Mouse (Mus musculus) left cerebral cortex, adult 9 months (tissue): ENCODE measurements at regions not wholly inside any gene's neighbourhood (a gene's known extent, or its start where the extent isn't known, plus 50 kb on each side); places are given as distances from the start of the nearest gene placed in this dataset.

Experiments
- DNase-seq, 2 experiments: peaks; one replicate each; pipeline ENCODE4 v3.0.0; 2022; ENCODE audit warnings: low spot score in 2 of 2

- no peak for DNase-seq
Measured at GRCm38 (mm10) chr13:44502612-44503256, 226.5 kb upstream of the Jarid2 start.

- DNase-seq, result no peak
Measured at GRCm38 (mm10) chr13:44503257-44503950, 225.9 kb upstream of the Jarid2 start.

- DNase-seq, result no peak
Measured at GRCm38 (mm10) chr13:44504455-44504854, 224.8 kb upstream of the Jarid2 start.

- no peak for DNase-seq
Measured at GRCm38 (mm10) chr13:44506975-44507374, 222.3 kb upstream of the Jarid2 start.

GRCm38 (mm10) chr13:44509526-44510159 lies 219.6 kb upstream of the Jarid2 start:
- no peak for DNase-seq

- DNase-seq, result no peak
Measured at GRCm38 (mm10) chr13:44513378-44514285, 215.6 kb upstream of the Jarid2 start.

- DNase-seq, result no peak
Measured at GRCm38 (mm10) chr13:44514636-44515158, 214.6 kb upstream of the Jarid2 start.

GRCm38 (mm10) chr13:44516863-44517262 lies 212.4 kb upstream of the Jarid2 start:
- DNase-seq, result no peak

GRCm38 (mm10) chr13:44517312-44517711 lies 212.0 kb upstream of the Jarid2 start:
- no peak for DNase-seq

- no peak for DNase-seq
Measured at GRCm38 (mm10) chr13:44518215-44518614, 211.1 kb upstream of the Jarid2 start.

- no peak for DNase-seq
Measured at GRCm38 (mm10) chr13:44523516-44523915, 205.8 kb upstream of the Jarid2 start.

- DNase-seq, result no peak
Measured at GRCm38 (mm10) chr13:44530867-44531564, 198.3 kb upstream of the Jarid2 start.

GRCm38 (mm10) chr13:44532631-44533180 lies 196.6 kb upstream of the Jarid2 start:
- no peak for DNase-seq

GRCm38 (mm10) chr13:44534575-44535080 lies 194.6 kb upstream of the Jarid2 start:
- no peak for DNase-seq

GRCm38 (mm10) chr13:44535441-44535840 lies 193.8 kb upstream of the Jarid2 start:
- no peak for DNase-seq

GRCm38 (mm10) chr13:44538238-44538637 lies 191.0 kb upstream of the Jarid2 start:
- DNase-seq, result no peak

- no peak for DNase-seq
Measured at GRCm38 (mm10) chr13:44540401-44540800, 188.9 kb upstream of the Jarid2 start.

GRCm38 (mm10) chr13:44541243-44541653 lies 188.0 kb upstream of the Jarid2 start:
- no peak for DNase-seq

GRCm38 (mm10) chr13:44544786-44545185 lies 184.5 kb upstream of the Jarid2 start:
- no peak for DNase-seq

- no peak for DNase-seq
Measured at GRCm38 (mm10) chr13:44546289-44546688, 183.0 kb upstream of the Jarid2 start.

GRCm38 (mm10) chr13:44548880-44549279 lies 180.4 kb upstream of the Jarid2 start:
- DNase-seq, result no peak
